Mouse (Mus musculus): ENCODE measurements around the gene Phf2. TPM values are rescaled to one million over a fixed set of nuclear protein-coding genes. Genes with fewer than 3 reads are reported as not detected.

Gene Phf2
- polyA plus RNA-seq, 1 experiment from 2014 or later, result 2.7 TPM

GRCm38 (mm10) chr13:48849155-48849554 is 21.8 kb downstream of the Phf2 start:
- H3K4me1 ChIP-seq (replicated peaks; ENCODE audit: control insufficient read depth, insufficient read depth), result peaks cover 4% of the 10 kb centered on the region
- ATAC-seq (ENCODE audit: low FRiP score, low TSS enrichment) (no peak), DNase-seq (ENCODE audit: low spot score) (no peak)
- H3K9ac ChIP-seq (ENCODE audit: low read length), result no peak overlapping the region
- 27% methylated on average over 3 of the region's 3 CpGs for WGBS
- no peak overlapping the region for H3K4me3 ChIP-seq (ENCODE audit: low read depth, low read length)
- TF ChIP-seq EP300 (optimal IDR thresholded peaks at IDR 0.05) (no peak), CTCF (IDR thresholded peaks at IDR 0.05; ENCODE audit: low read depth) (no peak)
- H3K27me3 ChIP-seq (ENCODE audit: control insufficient read depth, insufficient read depth, low read length), result no peaks in the 10 kb centered on the region
- peak overlapping the region; percentile 45; the same call in 1 of the 2 replicates for H3K27ac ChIP-seq (replicated peaks)
- no peaks in the 10 kb centered on the region for H3K36me3 ChIP-seq (ENCODE audit: control insufficient read depth, insufficient read depth, low read length)
- no peak overlapping the region for H3K4me2 ChIP-seq (replicated peaks; ENCODE audit: low read depth)
- no peaks in the 10 kb centered on the region for H3K9me3 ChIP-seq (ENCODE audit: control insufficient read depth, low read length)

- no peaks in the 10 kb centered on the region for H3K4me1 ChIP-seq (replicated peaks; ENCODE audit: control insufficient read depth, insufficient read depth)
- TF ChIP-seq CTCF (IDR thresholded peaks at IDR 0.05; ENCODE audit: low read depth) (peak; percentile 29), EP300 (optimal IDR thresholded peaks at IDR 0.05) (no peak)
- 44% methylated on average over 4 of the region's 4 CpGs for WGBS
- H3K9me3 ChIP-seq (ENCODE audit: control insufficient read depth, low read length), result no peaks in the 10 kb centered on the region
- H3K4me3 ChIP-seq (ENCODE audit: low read depth, low read length), result no peak overlapping the region
- H3K4me2 ChIP-seq (replicated peaks; ENCODE audit: low read depth), result no peak overlapping the region
- ATAC-seq (ENCODE audit: low FRiP score, low TSS enrichment) (peak; percentile 58), DNase-seq (ENCODE audit: low spot score) (peak; percentile 61)
- no peak overlapping the region for H3K9ac ChIP-seq (ENCODE audit: low read length)
- H3K27me3 ChIP-seq (ENCODE audit: control insufficient read depth, insufficient read depth, low read length), result no peaks in the 10 kb centered on the region
- H3K27ac ChIP-seq (replicated peaks), result peak overlapping the region; percentile 14; the same call in 1 of the 2 replicates
- H3K36me3 ChIP-seq (ENCODE audit: control insufficient read depth, insufficient read depth, low read length), result no peaks in the 10 kb centered on the region
Observed at GRCm38 (mm10) chr13:48845308-48845707, 25.6 kb downstream of the Phf2 start.

DNA sequence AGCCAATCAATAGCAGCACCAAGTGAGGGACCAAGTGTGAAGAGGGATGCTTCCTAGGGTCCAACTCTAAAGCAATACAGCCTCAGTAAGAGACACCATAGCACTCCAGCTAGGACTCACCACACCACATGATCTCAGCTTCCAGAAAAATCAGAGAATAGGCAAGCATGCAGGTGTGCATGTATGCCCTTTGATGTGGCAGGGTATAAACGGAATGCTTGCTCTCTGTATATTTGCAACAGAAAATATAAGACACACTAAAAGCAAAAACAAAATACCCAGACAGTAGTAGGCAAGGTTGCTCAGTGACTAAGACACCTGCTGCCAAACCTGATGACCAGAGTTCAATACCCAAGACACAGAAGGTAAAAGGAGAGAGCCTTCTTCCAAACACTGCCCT is 27.4 kb downstream of the Phf2 start:
- H3K9ac ChIP-seq (ENCODE audit: low read length), result no peak overlapping the region
- DNase-seq (ENCODE audit: low spot score) (no peak), ATAC-seq (ENCODE audit: low FRiP score, low TSS enrichment) (no peak)
- no peak for TF ChIP-seq CTCF (IDR thresholded peaks at IDR 0.05; ENCODE audit: low read depth)
- no peak for TF ChIP-seq EP300 (optimal IDR thresholded peaks at IDR 0.05)
- no peak overlapping the region for H3K4me2 ChIP-seq (replicated peaks; ENCODE audit: low read depth)
- no peaks in the 10 kb centered on the region for H3K36me3 ChIP-seq (ENCODE audit: control insufficient read depth, insufficient read depth, low read length)
- H3K27me3 ChIP-seq (ENCODE audit: control insufficient read depth, insufficient read depth, low read length), result no peaks in the 10 kb centered on the region
- H3K4me1 ChIP-seq (replicated peaks; ENCODE audit: control insufficient read depth, insufficient read depth), result no peaks in the 10 kb centered on the region
- WGBS, result 72% methylated on average over 1 of the region's 1 CpGs
- no peak overlapping the region for H3K4me3 ChIP-seq (ENCODE audit: low read depth, low read length)
- H3K27ac ChIP-seq (replicated peaks), result no peak overlapping the region
- no peaks in the 10 kb centered on the region for H3K9me3 ChIP-seq (ENCODE audit: control insufficient read depth, low read length)

- Histone ChIP-seq H3K27ac (replicated peaks) (peak overlapping the region; percentile 83), H3K9ac (ENCODE audit: low read length) (no peak overlapping the region)
- peak; percentile 88 for ATAC-seq (ENCODE audit: low FRiP score, low TSS enrichment)
Observed at GRCm38 (mm10) chr13:48841905-48842592, 28.9 kb downstream of the Phf2 start.

DNA sequence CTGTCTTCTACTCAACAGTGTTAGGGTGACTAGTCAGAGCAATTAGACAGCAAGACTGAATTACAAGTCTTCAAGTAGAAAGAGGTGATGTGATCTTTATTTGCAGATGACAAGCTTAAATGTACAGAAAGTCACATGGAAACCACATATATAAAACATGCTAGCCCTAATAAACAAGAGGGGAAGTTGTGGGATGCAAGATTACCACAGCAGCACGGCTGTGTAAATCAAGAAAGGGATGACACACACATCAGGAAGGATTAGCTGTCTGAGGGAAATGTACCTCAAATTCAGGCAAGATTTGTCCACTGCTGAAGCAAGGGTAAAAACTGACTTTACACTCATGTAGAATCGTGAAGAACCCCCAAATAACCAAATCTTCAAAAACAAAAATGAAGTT is 32.6 kb downstream of the Phf2 start:
- Histone ChIP-seq H3K9me3 (ENCODE audit: control insufficient read depth, low read length) (no peaks in the 10 kb centered on the region), H3K9ac (ENCODE audit: low read length) (no peak overlapping the region), H3K4me1 (replicated peaks; ENCODE audit: control insufficient read depth, insufficient read depth) (no peaks in the 10 kb centered on the region), H3K4me3 (ENCODE audit: low read depth, low read length) (no peak overlapping the region), H3K36me3 (ENCODE audit: control insufficient read depth, insufficient read depth, low read length) (0 out of 2 replicates have a peak, but pooled peaks cover 3% of the 10 kb centered on the region), H3K4me2 (replicated peaks; ENCODE audit: low read depth) (no peak overlapping the region), H3K27me3 (ENCODE audit: control insufficient read depth, insufficient read depth, low read length) (no peaks in the 10 kb centered on the region), H3K27ac (replicated peaks) (no peak overlapping the region)
- 76% methylated on average over 2 of the region's 2 CpGs for WGBS
- no peak for ATAC-seq (ENCODE audit: low FRiP score, low TSS enrichment)
- DNase-seq (ENCODE audit: low spot score), result no peak
- no peak for TF ChIP-seq CTCF (IDR thresholded peaks at IDR 0.05; ENCODE audit: low read depth)
- TF ChIP-seq EP300 (optimal IDR thresholded peaks at IDR 0.05), result no peak

More at GRCm38 (mm10) chr13:48841905-48842592, 28.9 kb downstream of the Phf2 start:
- H3K9me3 ChIP-seq (ENCODE audit: control insufficient read depth, low read length), result no peaks in the 10 kb centered on the region
- DNase-seq (ENCODE audit: low spot score), result peak; percentile 48
- H3K4me2 ChIP-seq (replicated peaks; ENCODE audit: low read depth), result no peak overlapping the region
- no peak overlapping the region for H3K4me3 ChIP-seq (ENCODE audit: low read depth, low read length)
- H3K36me3 ChIP-seq (ENCODE audit: control insufficient read depth, insufficient read depth, low read length), result no peaks in the 10 kb centered on the region
- 53% methylated on average over 5 of the region's 5 CpGs for WGBS
- no peak for TF ChIP-seq EP300 (optimal IDR thresholded peaks at IDR 0.05)
- TF ChIP-seq CTCF (IDR thresholded peaks at IDR 0.05; ENCODE audit: low read depth), result no peak
- H3K4me1 ChIP-seq (replicated peaks; ENCODE audit: control insufficient read depth, insufficient read depth), result no peaks in the 10 kb centered on the region
- no peaks in the 10 kb centered on the region for H3K27me3 ChIP-seq (ENCODE audit: control insufficient read depth, insufficient read depth, low read length)

DNA sequence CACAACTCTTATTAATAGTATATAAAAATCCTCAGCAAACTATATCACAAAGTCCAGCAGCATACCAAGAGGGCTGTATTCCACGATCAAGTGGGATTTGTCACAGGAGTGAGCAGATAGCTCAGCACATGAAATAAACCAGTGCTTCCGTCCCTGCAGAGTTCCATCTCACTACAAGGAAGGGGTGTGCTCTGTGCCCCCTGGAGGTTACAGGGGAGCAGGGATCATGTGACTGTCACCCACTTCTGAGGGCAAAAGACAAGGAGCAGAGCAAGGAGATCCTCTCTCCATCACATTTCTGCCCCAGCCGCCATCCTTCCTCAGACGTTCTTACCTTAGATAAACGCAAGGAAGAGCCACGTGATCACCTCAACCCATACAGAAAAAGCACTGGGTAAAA is 33.4 kb downstream of the Phf2 start:
- WGBS, result 58% methylated on average over 6 of the region's 6 CpGs
- DNase-seq (ENCODE audit: low spot score), result no peak
- Histone ChIP-seq H3K9ac (ENCODE audit: low read length) (no peak overlapping the region), H3K27ac (replicated peaks) (no peak overlapping the region), H3K9me3 (ENCODE audit: control insufficient read depth, low read length) (no peaks in the 10 kb centered on the region), H3K36me3 (ENCODE audit: control insufficient read depth, insufficient read depth, low read length) (0 out of 2 replicates have a peak, but pooled peaks cover 3% of the 10 kb centered on the region), H3K27me3 (ENCODE audit: control insufficient read depth, insufficient read depth, low read length) (no peaks in the 10 kb centered on the region), H3K4me1 (replicated peaks; ENCODE audit: control insufficient read depth, insufficient read depth) (no peaks in the 10 kb centered on the region), H3K4me2 (replicated peaks; ENCODE audit: low read depth) (no peak overlapping the region), H3K4me3 (ENCODE audit: low read depth, low read length) (no peak overlapping the region)
- no peak for TF ChIP-seq CTCF (IDR thresholded peaks at IDR 0.05; ENCODE audit: low read depth)
- ATAC-seq (ENCODE audit: low FRiP score, low TSS enrichment), result no peak

All from stomach, postnatal 0 days (tissue).